Mouse (Mus musculus) stomach, embryonic 14.5 days (tissue): ENCODE data around the gene Spag16. TPM values are rescaled to one million over a fixed set of nuclear protein-coding genes. Genes with fewer than 3 reads are reported as not detected.

Source experiments
- ATAC-seq: fragments of 200-750 bp; cut with Nextera tagmentation; 2 replicates; pipeline ENCODE4 v1.8.0; 2017; ENCODE audit warnings: low read depth, moderate TSS enrichment; ENCODE audit not compliant: insufficient number of reproducible peaks, insufficient read depth, low FRiP score
- H3K27ac ChIP-seq: fragments of 300-500 bp; sonication (generic); 2 replicates; pipeline ENCODE4 v1.5.1; 2014; ENCODE audit warnings: mild to moderate bottlenecking, low read length, moderate library complexity, mixed read lengths
- H3K27me3 ChIP-seq: fragments of 300-500 bp; sonication (generic); 2 replicates; pipeline ENCODE4 v1.6.1; 2014; ENCODE audit warnings: low read length, control low read depth, mixed read lengths; ENCODE audit not compliant: control insufficient read depth, insufficient read depth
- H3K36me3 ChIP-seq: fragments of 300-500 bp; sonication (generic); 2 replicates; pipeline ENCODE4 v1.6.1; 2014; ENCODE audit warnings: mild to moderate bottlenecking, control low read depth, low read length, moderate library complexity, mixed read lengths; ENCODE audit not compliant: control insufficient read depth, insufficient read depth
- H3K4me1 ChIP-seq: fragments of 300-500 bp; sonication (generic); 2 replicates; pipeline ENCODE4 v1.6.1; 2014; ENCODE audit warnings: low read length, control low read depth, mixed read lengths; ENCODE audit not compliant: control insufficient read depth, insufficient read depth
- H3K4me2 ChIP-seq: fragments of 300-500 bp; sonication (generic); replicated peaks from 2 replicates; pipeline ENCODE4 v1.6.1; 2014; ENCODE audit warnings: low read depth, low read length, control low read depth
- H3K4me3 ChIP-seq: fragments of 300-500 bp; sonication (generic); 2 replicates; pipeline ENCODE4 v1.5.1; 2014; ENCODE audit warnings: low read depth, low read length, control low read depth
- H3K9ac ChIP-seq: fragments of 300-500 bp; sonication (generic); replicated peaks from 2 replicates; pipeline ENCODE4 v1.6.1; 2014; ENCODE audit warnings: low read depth, mild to moderate bottlenecking, control low read depth, low read length, moderate library complexity, mixed read lengths
- H3K9me3 ChIP-seq: fragments of 300-500 bp; sonication (generic); 2 replicates; pipeline ENCODE4 v1.6.1; 2016; ENCODE audit warnings: low read depth, low read length, control low read depth; ENCODE audit not compliant: control insufficient read depth
- WGBS: fragments of 180-500 bp; shearing (Covaris S2); extraction: QIAGEN DNeasy Blood & Tissue Kit; methylation state at CpG from one replicate; pipeline ENCODE4 v1.1.7; 2014; 5-methylcytosine and 5-hydroxymethylcytosine counted together
- polyA plus RNA-seq: library from polyadenylated mRNA; unstranded; fragments of >200 nt; fragmentation: Nextera tagmentation; extraction: Ambion mirVana; gene quantifications from 2 replicates; pipeline ENCODE4 v1.2.1, GENCODE M21; 2014

Spag16 gene
- polyA plus RNA-seq, 1 experiment from 2014 or later: 0.17 TPM

GRCm38 (mm10) chr1:70283388-70283787, 456.6 kb downstream of the Spag16 start:
- H3K9me3 ChIP-seq: no peaks in the 10 kb centered on the region
- 90% methylated on average over 1 of the region's 1 CpGs for WGBS
- H3K27me3 ChIP-seq: no peaks in the 10 kb centered on the region
- H3K9ac ChIP-seq: no peak overlapping the region
- no peak overlapping the region for H3K4me3 ChIP-seq
- H3K4me1 ChIP-seq: no peaks in the 10 kb centered on the region
- ATAC-seq: no peak
- no peaks in the 10 kb centered on the region for H3K36me3 ChIP-seq
- no peak overlapping the region for H3K27ac ChIP-seq
- H3K4me2 ChIP-seq: no peak overlapping the region

GRCm38 (mm10) chr1:70284140-70284539, 457.4 kb downstream of the Spag16 start:
- no peak overlapping the region for H3K4me3 ChIP-seq
- no peak overlapping the region for H3K4me2 ChIP-seq
- H3K27me3 ChIP-seq: no peaks in the 10 kb centered on the region
- no peaks in the 10 kb centered on the region for H3K36me3 ChIP-seq
- no peaks in the 10 kb centered on the region for H3K9me3 ChIP-seq
- no peaks in the 10 kb centered on the region for H3K4me1 ChIP-seq
- 50% methylated on average over 1 of the region's 1 CpGs for WGBS
- ATAC-seq: no peak
- H3K9ac ChIP-seq: no peak overlapping the region
- H3K27ac ChIP-seq: no peak overlapping the region

- Histone ChIP-seq H3K9ac (no peak overlapping the region), H3K36me3 (no peaks in the 10 kb centered on the region), H3K27me3 (no peaks in the 10 kb centered on the region), H3K4me1 (no peaks in the 10 kb centered on the region), H3K9me3 (no peaks in the 10 kb centered on the region), H3K27ac (no peak overlapping the region), H3K4me3 (no peak overlapping the region), H3K4me2 (no peak overlapping the region)
- no peak for ATAC-seq
- 79% methylated on average over 13 of the region's 13 CpGs for WGBS
Measured at GRCm38 (mm10) chr1:70316128-70316765, 489.5 kb downstream of the Spag16 start.

GRCm38 (mm10) chr1:70320951-70321350, 494.2 kb downstream of the Spag16 start:
- H3K4me1 ChIP-seq: no peaks in the 10 kb centered on the region
- no peaks in the 10 kb centered on the region for H3K36me3 ChIP-seq
- H3K4me2 ChIP-seq: no peak overlapping the region
- H3K9me3 ChIP-seq: no peaks in the 10 kb centered on the region
- H3K27me3 ChIP-seq: no peaks in the 10 kb centered on the region
- no peak overlapping the region for H3K27ac ChIP-seq
- no peak overlapping the region for H3K9ac ChIP-seq
- H3K4me3 ChIP-seq: no peak overlapping the region
- ATAC-seq: no peak
- 73% methylated on average over 4 of the region's 4 CpGs for WGBS

- no peak overlapping the region for H3K4me3 ChIP-seq
- no peak overlapping the region for H3K27ac ChIP-seq
- H3K4me2 ChIP-seq: no peak overlapping the region
- no peak overlapping the region for H3K9ac ChIP-seq
- no peaks in the 10 kb centered on the region for H3K9me3 ChIP-seq
- no peaks in the 10 kb centered on the region for H3K4me1 ChIP-seq
- ATAC-seq: no peak
- H3K27me3 ChIP-seq: no peaks in the 10 kb centered on the region
- WGBS: 71% methylated on average over 2 of the region's 2 CpGs
- H3K36me3 ChIP-seq: no peaks in the 10 kb centered on the region
Measured at GRCm38 (mm10) chr1:70346179-70346578, 519.4 kb downstream of the Spag16 start.

- 81% methylated on average over 3 of the region's 3 CpGs for WGBS
- no peak overlapping the region for H3K9ac ChIP-seq
- H3K4me3 ChIP-seq: no peak overlapping the region
- ATAC-seq: no peak
- H3K27ac ChIP-seq: no peak overlapping the region
- H3K4me2 ChIP-seq: no peak overlapping the region
- no peaks in the 10 kb centered on the region for H3K9me3 ChIP-seq
- H3K36me3 ChIP-seq: no peaks in the 10 kb centered on the region
- H3K27me3 ChIP-seq: no peaks in the 10 kb centered on the region
- H3K4me1 ChIP-seq: no peaks in the 10 kb centered on the region
Measured at GRCm38 (mm10) chr1:70351371-70351770, 524.6 kb downstream of the Spag16 start.

- Histone ChIP-seq H3K9ac (no peak overlapping the region), H3K4me1 (no peaks in the 10 kb centered on the region), H3K27ac (no peak overlapping the region), H3K4me2 (no peak overlapping the region), H3K36me3 (no peaks in the 10 kb centered on the region), H3K4me3 (no peak overlapping the region), H3K9me3 (no peaks in the 10 kb centered on the region), H3K27me3 (no peaks in the 10 kb centered on the region)
- no peak for ATAC-seq
Measured at GRCm38 (mm10) chr1:70354014-70354413, 527.2 kb downstream of the Spag16 start.

- Histone ChIP-seq H3K27ac (no peak overlapping the region), H3K27me3 (no peaks in the 10 kb centered on the region), H3K36me3 (no peaks in the 10 kb centered on the region), H3K4me2 (no peak overlapping the region), H3K4me1 (no peaks in the 10 kb centered on the region), H3K9ac (no peak overlapping the region), H3K9me3 (no peaks in the 10 kb centered on the region), H3K4me3 (no peak overlapping the region)
- WGBS: 66% methylated on average over 4 of the region's 4 CpGs
- no peak for ATAC-seq
Measured at GRCm38 (mm10) chr1:70371721-70372120, 545.0 kb downstream of the Spag16 start.

GRCm38 (mm10) chr1:70380096-70380495, 553.3 kb downstream of the Spag16 start:
- H3K27me3 ChIP-seq: no peaks in the 10 kb centered on the region
- no peaks in the 10 kb centered on the region for H3K36me3 ChIP-seq
- no peak overlapping the region for H3K27ac ChIP-seq
- no peak overlapping the region for H3K4me2 ChIP-seq
- H3K9me3 ChIP-seq: no peaks in the 10 kb centered on the region
- no peaks in the 10 kb centered on the region for H3K4me1 ChIP-seq
- no peak overlapping the region for H3K4me3 ChIP-seq
- ATAC-seq: no peak
- WGBS: 92% methylated on average over 7 of the region's 7 CpGs
- no peak overlapping the region for H3K9ac ChIP-seq
